Mouse (Mus musculus) midbrain, embryonic 13.5 days (tissue): Measurements from ENCODE around the gene Dapk3. TPM values are rescaled to one million over a fixed set of nuclear protein-coding genes. Genes with fewer than 3 reads are reported as not detected.
"Not testable (repeated sequence)": the region's sequence is repeated elsewhere in the genome, so short reads cannot be mapped to it uniquely, and the experiment has no call there.

ENCODE experiments used
- ATAC-seq: fragments of 200-750 bp; cut with Nextera tagmentation; 2 replicates; pipeline ENCODE4 v1.8.0; 2017; ENCODE audit warnings: mild to moderate bottlenecking, moderate TSS enrichment, moderate library complexity
- H3K27ac ChIP-seq: fragments of 300-500 bp; sonication (generic); 2 replicates; pipeline ENCODE4 v1.5.1; 2015; ENCODE audit warnings: inconsistent platforms, mild to moderate bottlenecking, moderate library complexity
- H3K27me3 ChIP-seq: fragments of 300-500 bp; sonication (generic); 2 replicates; pipeline ENCODE4 v1.6.1; 2015; ENCODE audit warnings: mild to moderate bottlenecking, inconsistent platforms
- H3K36me3 ChIP-seq: fragments of 300-500 bp; sonication (generic); 2 replicates; pipeline ENCODE4 v1.6.1; 2015; ENCODE audit warnings: mild to moderate bottlenecking, inconsistent platforms
- H3K4me1 ChIP-seq: fragments of 300-500 bp; sonication (generic); replicated peaks from 2 replicates; pipeline ENCODE4 v1.6.1; 2015; ENCODE audit warnings: inconsistent platforms
- H3K4me2 ChIP-seq: fragments of 300-500 bp; sonication (generic); replicated peaks from 2 replicates; pipeline ENCODE4 v1.6.1; 2015; ENCODE audit warnings: moderate library complexity, mild to moderate bottlenecking, inconsistent platforms
- H3K4me3 ChIP-seq: fragments of 300-500 bp; sonication (generic); replicated peaks from 2 replicates; pipeline ENCODE4 v1.5.1; 2015; ENCODE audit warnings: mild to moderate bottlenecking, inconsistent platforms
- H3K9ac ChIP-seq: fragments of 300-500 bp; sonication (generic); replicated peaks from 2 replicates; pipeline ENCODE4 v1.6.1; 2015; ENCODE audit warnings: mild to moderate bottlenecking, inconsistent platforms
- H3K9me3 ChIP-seq: fragments of 300-500 bp; sonication (generic); 2 replicates; pipeline ENCODE4 v1.6.1; 2016; ENCODE audit warnings: mild to moderate bottlenecking, inconsistent platforms
- WGBS: fragments of 180-500 bp; shearing (Covaris S2); methylation state at CpG from one replicate; pipeline ENCODE4 v1.1.7; 2015; 5-methylcytosine and 5-hydroxymethylcytosine counted together
- polyA plus RNA-seq: library from polyadenylated mRNA; unstranded; fragments of >200 nt; fragmentation: Nextera tagmentation; extraction: Ambion mirVana; gene quantifications from 2 replicates; pipeline ENCODE4 v1.2.1, GENCODE M21; 2015

Dapk3 gene
- polyA plus RNA-seq, 1 experiment from 2014 or later, result 67.3 TPM

GRCm38 (mm10) chr10:81217964-81218363 is 35.2 kb downstream of the Dapk3 start:
- peaks cover 92% of the 10 kb centered on the region for H3K36me3 ChIP-seq
- 38% methylated on average over 7 of the region's 7 CpGs for WGBS

DNA sequence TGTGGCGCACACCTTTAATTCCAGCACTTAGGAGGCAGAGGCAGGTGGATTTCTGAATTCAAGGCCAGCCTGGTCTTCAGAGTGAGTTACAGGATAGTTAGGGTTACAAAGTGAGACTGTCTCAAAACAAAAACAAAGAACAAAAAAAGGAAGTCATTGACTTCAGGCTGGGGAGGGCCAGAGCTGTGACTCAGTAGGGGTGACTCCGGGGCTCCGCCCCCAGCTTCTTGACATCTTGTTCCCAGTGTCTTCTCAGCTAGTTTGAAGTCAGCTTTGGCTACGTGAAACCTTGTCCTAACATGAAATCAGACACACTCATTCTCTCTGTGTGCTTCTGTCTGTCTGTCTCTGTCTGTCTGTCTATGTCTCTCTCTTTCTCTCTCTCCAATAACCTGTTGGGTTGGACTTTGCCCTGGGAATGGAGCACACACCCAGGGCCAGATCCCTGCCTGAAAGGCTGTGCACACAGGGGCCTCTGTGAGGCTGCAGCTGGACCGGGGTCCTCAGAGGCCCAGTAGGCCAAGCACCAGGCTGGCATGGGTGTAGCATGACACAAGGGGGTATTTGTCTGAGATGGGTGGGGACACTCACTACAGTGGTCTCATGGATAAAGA is 38.7 kb downstream of the Dapk3 start:
- Histone ChIP-seq H3K27me3 (no peaks in the 10 kb centered on the region), H3K4me2 (no peak overlapping the region), H3K36me3 (peaks cover 72% of the 10 kb centered on the region), H3K4me3 (no peak overlapping the region), H3K4me1 (0 out of 2 replicates have a peak, but pooled peaks cover 4% of the 10 kb centered on the region), H3K9ac (no peak overlapping the region), H3K27ac (no peak overlapping the region), H3K9me3 (no peaks in the 10 kb centered on the region)
- ATAC-seq, result no peak
- 84% methylated on average over 5 of the region's 5 CpGs for WGBS

More at GRCm38 (mm10) chr10:81217964-81218363, 35.2 kb downstream of the Dapk3 start:
- H3K4me3 ChIP-seq, result no peak overlapping the region
- H3K9ac ChIP-seq, result no peak overlapping the region
- H3K4me2 ChIP-seq, result no peak overlapping the region
- no peaks in the 10 kb centered on the region for H3K4me1 ChIP-seq
- H3K9me3 ChIP-seq, result no peaks in the 10 kb centered on the region
- peak; percentile 58 for ATAC-seq
- no peaks in the 10 kb centered on the region for H3K27me3 ChIP-seq
- no peak overlapping the region for H3K27ac ChIP-seq

GRCm38 (mm10) chr10:81223731-81224130 is 40.9 kb downstream of the Dapk3 start:
- H3K9ac ChIP-seq, ATAC-seq, H3K9me3 ChIP-seq, H3K4me2 ChIP-seq, H3K27me3 ChIP-seq, H3K27ac ChIP-seq, H3K4me3 ChIP-seq: not testable (repeated sequence)
- WGBS, result 69% methylated on average over 2 of the region's 2 CpGs
- Histone ChIP-seq H3K36me3 (peaks cover 61% of the 10 kb centered on the region), H3K4me1 (peaks cover 22% of the 10 kb centered on the region)

DNA sequence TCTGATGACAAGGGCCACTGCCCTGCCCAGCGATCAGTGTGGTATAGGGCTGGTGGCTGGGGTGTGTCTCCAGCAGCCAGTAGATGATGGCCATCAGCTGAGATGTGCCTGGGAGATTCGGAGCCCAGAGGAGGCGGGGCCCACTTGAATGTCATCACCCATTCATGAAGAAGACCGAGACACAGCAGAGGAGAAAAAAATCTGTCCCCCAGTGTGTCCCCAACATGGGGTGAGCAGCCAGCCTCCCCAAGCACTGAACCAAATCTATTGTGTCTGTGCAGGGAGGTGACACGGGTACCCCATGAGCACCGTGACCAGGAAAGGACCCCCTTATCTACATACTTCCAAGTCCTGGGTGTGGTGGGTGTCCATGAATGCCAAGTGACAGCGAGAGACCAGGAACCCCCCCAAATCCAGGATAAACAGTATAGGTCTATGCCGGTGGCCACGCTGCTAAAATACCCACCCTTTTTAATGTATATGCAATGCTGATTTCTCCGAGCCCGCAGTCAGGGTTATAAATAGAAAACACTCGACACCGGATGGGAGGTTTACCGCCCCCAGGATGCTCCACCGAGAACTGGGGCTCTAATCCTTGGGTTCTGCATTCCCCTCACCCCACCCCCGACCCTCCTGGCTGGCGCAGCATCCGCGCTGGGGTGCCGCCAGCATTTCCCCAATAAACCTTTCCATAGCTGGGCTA is 47.1 kb downstream of the Dapk3 start:
- WGBS, result 10% methylated on average over 20 of the region's 20 CpGs
- Histone ChIP-seq H3K27ac (peak overlapping the region; percentile 95), H3K36me3 (peaks cover 9% of the 10 kb centered on the region), H3K27me3 (no peaks in the 10 kb centered on the region), H3K9ac (peak overlapping the region; percentile 91), H3K9me3 (no peaks in the 10 kb centered on the region), H3K4me2 (peak overlapping the region; percentile 85), H3K4me1 (peaks cover 57% of the 10 kb centered on the region), H3K4me3 (peak overlapping the region; percentile 68)
- peak; percentile 13 for ATAC-seq

DNA sequence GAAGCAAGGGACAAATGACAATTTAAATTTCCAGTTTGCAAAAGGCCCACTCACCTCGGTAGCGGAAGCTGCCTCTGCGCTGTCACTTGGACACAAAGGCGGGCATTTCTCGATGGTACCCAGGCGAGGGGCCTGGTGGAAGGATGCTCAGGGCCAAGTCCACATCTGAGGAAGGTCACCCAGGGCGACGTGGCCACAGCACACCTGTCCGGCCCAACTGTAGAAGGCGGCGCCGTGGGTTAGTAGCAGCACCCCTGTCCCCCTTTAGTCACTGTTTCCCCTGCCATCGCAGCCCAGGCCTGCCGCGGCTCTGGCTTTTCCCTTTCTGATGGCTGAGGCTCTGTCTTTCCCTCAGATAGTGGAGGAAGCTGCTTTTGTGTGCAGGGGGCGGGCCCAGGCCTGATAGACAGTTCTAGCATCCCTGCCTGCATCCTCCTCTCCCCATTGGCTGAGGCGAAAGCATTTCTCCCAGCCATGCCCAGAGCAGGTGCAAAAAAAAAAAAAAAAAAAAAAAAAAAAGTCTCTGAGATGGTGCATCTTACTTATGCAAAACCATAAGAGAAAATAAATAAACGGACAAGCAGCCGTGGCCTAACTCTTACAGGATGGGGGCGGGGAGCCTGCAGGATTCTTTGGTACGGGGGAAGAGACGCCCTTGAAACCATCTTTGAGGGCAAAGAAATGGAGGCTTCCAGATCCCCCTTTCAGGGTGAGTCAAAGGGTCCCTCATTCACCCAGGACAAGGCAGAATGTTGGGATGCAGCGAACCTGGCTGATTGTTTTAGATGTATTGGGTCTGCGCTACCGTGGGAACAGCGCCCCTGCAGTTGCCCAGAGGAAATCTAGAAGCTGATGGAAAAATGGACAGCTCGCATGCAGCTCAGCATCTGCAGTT is 47.9 kb downstream of the Dapk3 start, which contains the start of gene Atcay:
Gene Atcay, minus strand, starts transcription at position 396 of the 895 bp plus-strand sequence.
- no peaks in the 10 kb centered on the region for H3K9me3 ChIP-seq
- H3K4me1 ChIP-seq, result peaks cover 57% of the 10 kb centered on the region
- H3K9ac ChIP-seq, result peak within 1 kb of the TSS; percentile 91
- peak; percentile 92 for ATAC-seq
- peak within 1 kb of the TSS; percentile 95 for H3K27ac ChIP-seq
- WGBS, result 3% methylated on average over 27 of the region's 27 CpGs
- H3K36me3 ChIP-seq, result 0 out of 2 replicates have a peak, but pooled peaks cover 9% of the 10 kb centered on the region
- peak within 1 kb of the TSS; percentile 68 for H3K4me3 ChIP-seq
- H3K27me3 ChIP-seq, result no peaks in the 10 kb centered on the region
- H3K4me2 ChIP-seq, result peak within 1 kb of the TSS; percentile 85

- ATAC-seq, result peak; percentile 0; the same call in 1 of the 2 replicates
- H3K4me3 ChIP-seq, result peak overlapping the region; percentile 68
- H3K4me2 ChIP-seq, result peak overlapping the region; percentile 85
- H3K9ac ChIP-seq, result peak overlapping the region; percentile 91
- no peaks in the 10 kb centered on the region for H3K9me3 ChIP-seq
- peak overlapping the region; percentile 95 for H3K27ac ChIP-seq
- H3K4me1 ChIP-seq, result peaks cover 54% of the 10 kb centered on the region
- 0 out of 2 replicates have a peak, but pooled peaks cover 9% of the 10 kb centered on the region for H3K36me3 ChIP-seq
- H3K27me3 ChIP-seq, result no peaks in the 10 kb centered on the region
- 43% methylated on average over 7 of the region's 7 CpGs for WGBS
Observed at GRCm38 (mm10) chr10:81231436-81231835, 48.6 kb downstream of the Dapk3 start.

GRCm38 (mm10) chr10:81232580-81233225 is 49.9 kb downstream of the Dapk3 start, which contains the start of gene Zfr2:
TSS of gene Zfr2 (plus strand) at chr10:81233155.
- H3K36me3 ChIP-seq, result 0 out of 2 replicates have a peak, but pooled peaks cover 9% of the 10 kb centered on the region
- peaks cover 46% of the 10 kb centered on the region for H3K4me1 ChIP-seq
- WGBS, result 8% methylated on average over 29 of the region's 29 CpGs
- no peaks in the 10 kb centered on the region for H3K27me3 ChIP-seq
- peak within 1 kb of the TSS; percentile 73 for H3K4me2 ChIP-seq
- peak; percentile 59 for ATAC-seq
- peak within 1 kb of the TSS; percentile 68 for H3K27ac ChIP-seq
- peak within 1 kb of the TSS; percentile 71 for H3K4me3 ChIP-seq
- H3K9ac ChIP-seq, result peak within 1 kb of the TSS; percentile 82
- H3K9me3 ChIP-seq, result no peaks in the 10 kb centered on the region

DNA sequence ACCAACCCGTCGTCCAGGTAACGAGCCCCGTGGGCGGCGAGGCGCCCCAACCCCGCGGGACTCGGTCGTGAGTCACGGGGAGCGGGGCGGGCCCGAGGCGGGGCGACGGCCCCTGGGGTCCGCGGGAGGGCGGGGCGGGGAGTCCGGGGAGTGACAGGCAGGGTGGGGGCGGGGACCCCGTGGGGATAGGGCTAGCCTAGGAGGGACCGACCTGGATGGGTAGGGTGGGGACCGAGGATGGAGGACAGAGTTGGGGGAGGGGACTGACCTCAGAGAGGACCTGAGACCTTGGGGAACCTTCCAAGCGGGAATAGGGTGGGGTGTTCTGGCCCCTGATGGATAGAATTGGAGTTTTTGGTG is 50.4 kb downstream of the Dapk3 start:
- Histone ChIP-seq H3K27ac (peak overlapping the region; percentile 68), H3K4me3 (peak overlapping the region; percentile 71), H3K4me1 (peaks cover 41% of the 10 kb centered on the region), H3K4me2 (peak overlapping the region; percentile 73), H3K9me3 (no peaks in the 10 kb centered on the region), H3K9ac (peak overlapping the region; percentile 82), H3K36me3 (0 out of 2 replicates have a peak, but pooled peaks cover 9% of the 10 kb centered on the region), H3K27me3 (0 out of 2 replicates have a peak, but pooled peaks cover 5% of the 10 kb centered on the region)
- ATAC-seq, result peak; percentile 49
- WGBS, result under 1% methylated on average over 24 of the region's 28 CpGs

DNA sequence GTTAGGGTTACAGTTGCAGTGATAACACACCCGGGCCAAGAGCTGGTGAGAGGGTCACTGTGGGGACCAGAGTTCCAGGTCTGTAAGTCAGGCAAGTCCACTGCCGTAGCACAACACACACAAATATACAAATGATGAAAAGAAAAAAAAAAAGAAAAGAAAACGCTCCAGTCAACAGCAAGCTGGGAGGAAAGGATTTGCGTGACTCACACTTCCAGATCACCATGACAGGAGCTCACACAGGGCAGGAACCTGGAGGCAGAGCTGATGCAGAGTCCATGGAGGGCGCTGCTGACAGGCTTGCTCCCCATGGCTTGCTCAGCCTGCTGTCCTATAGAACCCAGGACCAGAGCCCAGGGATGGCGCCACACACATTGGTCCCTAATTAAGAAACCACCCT is 51.4 kb downstream of the Dapk3 start:
- Histone ChIP-seq H3K9ac (no peak overlapping the region), H3K4me1 (peaks cover 31% of the 10 kb centered on the region), H3K9me3 (no peaks in the 10 kb centered on the region), H3K27ac (no peak overlapping the region), H3K27me3 (peaks cover 10% of the 10 kb centered on the region), H3K4me3 (no peak overlapping the region), H3K36me3 (no peaks in the 10 kb centered on the region), H3K4me2 (no peak overlapping the region)
- WGBS, result 83% methylated on average over 6 of the region's 6 CpGs
- no peak for ATAC-seq

GRCm38 (mm10) chr10:81236471-81237268 is 53.9 kb downstream of the Dapk3 start:
- no peak for ATAC-seq
- Histone ChIP-seq H3K4me1 (peaks cover 26% of the 10 kb centered on the region), H3K4me2 (no peak overlapping the region), H3K9me3 (no peaks in the 10 kb centered on the region), H3K36me3 (no peaks in the 10 kb centered on the region), H3K4me3 (no peak overlapping the region), H3K27ac (no peak overlapping the region), H3K27me3 (peaks cover 33% of the 10 kb centered on the region), H3K9ac (no peak overlapping the region)
- WGBS, result 84% methylated on average over 12 of the region's 12 CpGs
